ENCODE assay signal across 21 mouse cellular contexts in genomic region chr1:71070771-71071170, GRCm38 (mm10). TPM values are rescaled to one million over a fixed set of nuclear protein-coding genes. Genes with fewer than 3 reads are reported as not detected.
DNase-seq lines count a peak whose midpoint lies in the region; ATAC-seq and TF ChIP-seq lines count a peak whose summit lies in the region.
"Had no signal": no experiment of that assay in that cellular context is flagged by ENCODE, and none has a peak within 500 bp of the region (broad histone marks: within the 10 kb centered on the region; RNA-seq: fewer than 3 reads in every experiment).

No protein-coding gene starts in this region.

- no peak for TF ChIP-seq POLR2A in CH12.LX (IDR thresholded peaks at IDR 0.05; ENCODE audit: low read depth, low read length)

- dilution Hi-C loops in CH12.LX (cut with MboI; ENCODE audit: extremely low pct_ligation_motif_present, extremely low pct_unique_long_range_greater_than_20kb, low sequenced_read_pairs), result no loop called here

- TF ChIP-seq RAD21 in CH12.LX (IDR thresholded peaks at IDR 0.05; ENCODE audit: low read depth, low read length), result peak; percentile 15

- no peaks in the 10 kb centered on the region for H3K9me3 ChIP-seq in CH12.LX (replicated peaks; ENCODE audit: low read length)
- H3K9me3 ChIP-seq in liver, postnatal 0 days (ENCODE audit: low read length), result no peaks in the 10 kb centered on the region
- H3K9me3 ChIP-seq: embryonic facial prominence, embryonic 13.5 days; heart, embryonic 12.5 days; hindbrain, embryonic 13.5 days; limb, embryonic 13.5 days; midbrain, embryonic 13.5 days; neural tube, embryonic 13.5 days; stomach, embryonic 15.5 days had no signal

- intact Hi-C loops in left cerebral cortex, postnatal 4 days (cut with DNase I), result no loop called here

- peak; percentile 13 for DNase-seq in CD4-positive helper T cell, adult 2 months (ENCODE audit: low read depth, low spot score)
- no peak for DNase-seq in CH12.LX (ENCODE audit: extremely low read depth)
- DNase-seq in liver, postnatal 0 days, result no peak
- no peak for DNase-seq in frontal cortex, postnatal 10 days (ENCODE audit: low spot score in 2 of 2)
- DNase-seq in left cerebral cortex, postnatal 4 days, result no peak
- DNase-seq in cerebellum, postnatal 25 days, result no peak
- DNase-seq: B cell, adult 2 months; cerebellum, adult 9-10 months; forebrain, postnatal 0 days; heart, postnatal 14 days; spleen, adult 18-20 months; thymus, adult 18-20 months had no signal

- peak; percentile 43 for ATAC-seq in inflammation-experienced regulatory T-cells, adult 6 months
- ATAC-seq in liver, postnatal 0 days, result no peak
- ATAC-seq: forebrain, postnatal 0 days; midbrain, embryonic 13.5 days had no signal

- no peaks in the 10 kb centered on the region for H3K27me3 ChIP-seq in CH12.LX (replicated peaks)
- H3K27me3 ChIP-seq in liver, postnatal 0 days (ENCODE audit: insufficient read depth, low read length), result no peaks in the 10 kb centered on the region
- H3K27me3 ChIP-seq: embryonic facial prominence, embryonic 13.5 days; heart, embryonic 12.5 days; hindbrain, embryonic 13.5 days; limb, embryonic 13.5 days; midbrain, embryonic 13.5 days; neural tube, embryonic 13.5 days; stomach, embryonic 15.5 days had no signal

- H3K4me1 ChIP-seq in CH12.LX (ENCODE audit: control insufficient read depth in 1 of 2, insufficient read depth in 2 of 2), result peaks cover 0 to 12% of the 10 kb centered on the region in 2 experiments; a peak in 2 of 4 replicates
- H3K4me1 ChIP-seq in liver, postnatal 0 days (ENCODE audit: insufficient read depth), result no peaks in the 10 kb centered on the region
- H3K4me1 ChIP-seq: embryonic facial prominence, embryonic 13.5 days; heart, embryonic 12.5 days; hindbrain, embryonic 13.5 days; limb, embryonic 13.5 days; neural tube, embryonic 13.5 days; stomach, embryonic 15.5 days had no signal

- H3K9ac ChIP-seq in CH12.LX (ENCODE audit: insufficient read depth, low read depth), result no peak overlapping the region
- H3K9ac ChIP-seq in liver, postnatal 0 days (replicated peaks), result no peak overlapping the region
- H3K9ac ChIP-seq: embryonic facial prominence, embryonic 13.5 days; forebrain, postnatal 0 days; heart, embryonic 12.5 days; hindbrain, embryonic 13.5 days; limb, embryonic 13.5 days; midbrain, embryonic 13.5 days; neural tube, embryonic 13.5 days; stomach, embryonic 15.5 days had no signal

- in situ Hi-C loops in CH12.LX (cut with MboI; ENCODE audit: low pct_ligation_motif_present, low pct_unique_long_range_greater_than_20kb, low sequenced_read_pairs), result no loop called here

- H3K27ac ChIP-seq in CH12.LX (ENCODE audit: insufficient read depth, low read depth), result no peak overlapping the region
- no peak overlapping the region for H3K27ac ChIP-seq in liver, postnatal 0 days (ENCODE audit: low read depth)
- H3K27ac ChIP-seq: embryonic facial prominence, embryonic 13.5 days; hindbrain, embryonic 13.5 days; limb, embryonic 13.5 days; macrophage; midbrain, embryonic 13.5 days; neural tube, embryonic 13.5 days; stomach, embryonic 15.5 days had no signal

- TF ChIP-seq CTCF in CH12.LX (conservative IDR thresholded peaks at IDR 0.05 in 1 of 2, IDR thresholded peaks at IDR 0.05 in 1 of 2; ENCODE audit: low read depth in 2 of 2, low read length in 2 of 2), result peak in 1 of 2 experiments; percentile 30; a peak in 2 of 4 replicates
- TF ChIP-seq CTCF in liver, postnatal 0 days (IDR thresholded peaks at IDR 0.05; ENCODE audit: low read depth), result peak; percentile 28; the same call in 1 of the 2 replicates

- no peak overlapping the region for H3K4me3 ChIP-seq in CH12.LX (replicated peaks in 1 of 3; ENCODE audit: low read depth in 2 of 3, low read length in 2 of 3, poor library complexity in 1 of 3)
- no peak overlapping the region for H3K4me3 ChIP-seq in liver, postnatal 0 days (ENCODE audit: low read depth, low read length)
- H3K4me3 ChIP-seq: embryonic facial prominence, embryonic 13.5 days; heart, embryonic 12.5 days; hindbrain, embryonic 13.5 days; limb, embryonic 13.5 days; midbrain, embryonic 13.5 days; neural tube, embryonic 13.5 days; stomach, embryonic 15.5 days had no signal

- TF ChIP-seq EP300 in CH12.LX (IDR thresholded peaks at IDR 0.05; ENCODE audit: low read length), result no peak
- TF ChIP-seq EP300 in liver, postnatal 0 days (IDR thresholded peaks at IDR 0.05; ENCODE audit: low read depth), result no peak

- H3K36me3 ChIP-seq in CH12.LX (replicated peaks in 1 of 2; ENCODE audit: control insufficient read depth in 1 of 2, insufficient read depth in 1 of 2, low read length in 1 of 2), result peaks cover 9 to 56% of the 10 kb centered on the region in 2 experiments
- H3K36me3 ChIP-seq in liver, postnatal 0 days (replicated peaks; ENCODE audit: insufficient read depth, low read length), result peaks cover 17% of the 10 kb centered on the region
- H3K36me3 ChIP-seq: hindbrain, embryonic 13.5 days; midbrain, embryonic 13.5 days; neural tube, embryonic 13.5 days; stomach, embryonic 15.5 days had no signal

- no peaks in the 10 kb centered on the region for H3K79me2 ChIP-seq in CH12.LX (replicated peaks; ENCODE audit: control insufficient read depth, extremely low read depth, insufficient read depth, poor library complexity, severe bottlenecking)

- no peak overlapping the region for H3K4me2 ChIP-seq in CH12.LX (ENCODE audit: insufficient read depth, low read depth, poor library complexity, severe bottlenecking)
- no peak overlapping the region for H3K4me2 ChIP-seq in liver, postnatal 0 days (ENCODE audit: low read depth, low read length)
- H3K4me2 ChIP-seq: embryonic facial prominence, embryonic 13.5 days; heart, embryonic 12.5 days; hindbrain, embryonic 13.5 days; limb, embryonic 13.5 days; midbrain, embryonic 13.5 days; neural tube, embryonic 13.5 days; stomach, embryonic 15.5 days had no signal

TF ChIP-seq in CH12.LX, 34 proteins besides CTCF, POLR2A, EP300 and RAD21:
- TF ChIP-seq POLR2AphosphoS2 (IDR thresholded peaks at IDR 0.05; ENCODE audit: low read depth, low read length) (no peak), ZNF384 (IDR thresholded peaks at IDR 0.05; ENCODE audit: low read depth, low read length) (peak; percentile 26; the same call in 1 of the 2 replicates), MAX (IDR thresholded peaks at IDR 0.05; ENCODE audit: low read length) (no peak), UBTF (IDR thresholded peaks at IDR 0.05; ENCODE audit: low read depth, low read length) (no peak), SMC3 (IDR thresholded peaks at IDR 0.05; ENCODE audit: low read depth, low read length) (peak; percentile 16; the same call in 1 of the 2 replicates), TBP (conservative IDR thresholded peaks at IDR 0.05; ENCODE audit: low read depth, low read length) (no peak), MYC (IDR thresholded peaks at IDR 0.05; ENCODE audit: low read depth, low read length) (no peak)

RNA-seq across cellular contexts. Expression of gene Bard1, which starts 32.2 kb away (rescaled TPM):
- total RNA-seq in CH12.LX (2012; rRNA removed) (9.5 and 9.9 TPM in 2 replicates), CH12.LX (2014; rRNA removed) (7.7 and 8.8 TPM in 2 replicates)
- polyA plus RNA-seq in CH12.LX (2012; ENCODE audit: insufficient read length, low read depth), result 6.4 and 7.1 TPM in 2 replicates
- polyA plus RNA-seq in inflammation-experienced regulatory T-cells, adult 6 months (2017; shearing (Covaris generic)), result 1 to 10 TPM in 1 of 3 experiments, under 1 TPM in 2; 0.38 to 3.0 (median 0.58) TPM
- polyA plus RNA-seq in liver, postnatal 0 days (2015; fragmentation: Nextera tagmentation; extraction: Ambion mirVana), result 1.5 and 1.7 TPM in 2 replicates
- total RNA-seq in left cerebral cortex, postnatal 4 days (2021), result 1 to 10 TPM; 2.4 TPM
